Mouse (Mus musculus): ENCODE data around the gene Mrgpra3.

The Mrgpra3 gene

DNA sequence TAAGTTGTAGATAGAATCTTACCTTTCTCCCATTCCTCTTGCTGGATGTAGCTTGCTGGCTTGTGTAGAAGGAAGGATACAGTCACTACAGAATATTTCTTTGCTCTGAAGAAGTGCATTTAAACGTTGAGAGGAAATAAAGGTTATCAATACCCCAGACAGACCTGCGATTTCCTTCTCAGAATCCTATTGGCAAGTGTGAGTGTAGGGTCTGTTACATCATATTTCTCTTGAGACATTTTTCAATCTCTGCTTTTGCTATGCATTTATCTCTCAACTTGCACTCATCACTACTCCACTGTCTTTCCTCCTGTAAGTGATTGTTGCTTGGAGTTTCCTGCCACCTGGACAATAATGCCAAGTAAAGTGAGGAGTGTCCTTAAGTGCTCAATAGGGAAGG lies at the start of gene Mrgpra3:
Mrgpra3 (minus strand) TSS at position 101 of the 400 bp plus-strand sequence.
- H3K36me3 ChIP-seq (ENCODE audit: insufficient read depth, low read length) = no peaks in the 10 kb centered on the region
- no peaks in the 10 kb centered on the region for H3K4me1 ChIP-seq (replicated peaks; ENCODE audit: low read depth, low read length)
- TF ChIP-seq CTCF (conservative IDR thresholded peaks at IDR 0.05; ENCODE audit: low read length) (no peak), POU5F1 (IDR thresholded peaks at IDR 0.05; ENCODE audit: borderline replicate concordance, low read length) (no peak), NANOG (IDR thresholded peaks at IDR 0.05; ENCODE audit: borderline replicate concordance, low read length) (no peak)
- no peak within 1 kb of the TSS for H3K4me3 ChIP-seq (replicated peaks; ENCODE audit: low read length)
- no peaks in the 10 kb centered on the region for H3K9me3 ChIP-seq (ENCODE audit: low read length)
- H3K27me3 ChIP-seq (ENCODE audit: insufficient read depth, low read length) = no peaks in the 10 kb centered on the region
